Mouse (Mus musculus) monocyte, adult 5-6 weeks (primary cell): Measurements from ENCODE around the gene Ccdc171. TPM values are rescaled to one million over a fixed set of nuclear protein-coding genes. Genes with fewer than 3 reads are reported as not detected.
"Not testable (repeated sequence)": the region's sequence is repeated elsewhere in the genome, so short reads cannot be mapped to it uniquely, and the experiment has no call there.

Experiments
- ATAC-seq: fragments of 153-309, 156-312 bp; replicated peaks from 2 replicates; pipeline ENCODE4 v1.8.0; 2017; ENCODE audit warnings: mild to moderate bottlenecking; ENCODE audit not compliant: low TSS enrichment, insufficient number of reproducible peaks, severe bottlenecking, poor library complexity, low FRiP score
- total RNA-seq: library from RNA; stranded (forward); fragments of 200-1000, 200-491, 200-594 nt; gene quantifications from 3 replicates; pipeline ENCODE4 v1.2.3, GENCODE M21; 2017

The Ccdc171 gene
- total RNA-seq, 1 experiment from 2014 or later: 24.0 TPM

DNA sequence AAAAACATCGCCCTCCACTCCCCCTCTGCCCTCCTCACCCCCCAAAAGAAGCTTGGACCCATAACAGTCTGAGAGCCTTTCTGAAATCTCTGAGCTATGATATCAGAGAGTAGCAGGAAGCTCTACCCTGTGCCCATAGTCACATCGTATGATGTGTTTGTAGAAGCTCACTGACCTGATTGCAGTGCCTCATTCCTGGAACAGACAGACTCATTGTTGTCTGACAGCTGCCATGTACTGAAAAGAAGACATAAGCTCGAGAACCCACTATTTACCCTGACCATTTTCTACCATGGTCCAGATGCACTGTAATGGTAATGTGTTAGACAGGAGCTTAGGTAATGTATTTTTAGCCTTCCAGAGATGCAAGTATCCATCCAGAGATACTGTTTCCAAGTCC lies 85.8 kb downstream of the Ccdc171 start:
- no peak for ATAC-seq

DNA sequence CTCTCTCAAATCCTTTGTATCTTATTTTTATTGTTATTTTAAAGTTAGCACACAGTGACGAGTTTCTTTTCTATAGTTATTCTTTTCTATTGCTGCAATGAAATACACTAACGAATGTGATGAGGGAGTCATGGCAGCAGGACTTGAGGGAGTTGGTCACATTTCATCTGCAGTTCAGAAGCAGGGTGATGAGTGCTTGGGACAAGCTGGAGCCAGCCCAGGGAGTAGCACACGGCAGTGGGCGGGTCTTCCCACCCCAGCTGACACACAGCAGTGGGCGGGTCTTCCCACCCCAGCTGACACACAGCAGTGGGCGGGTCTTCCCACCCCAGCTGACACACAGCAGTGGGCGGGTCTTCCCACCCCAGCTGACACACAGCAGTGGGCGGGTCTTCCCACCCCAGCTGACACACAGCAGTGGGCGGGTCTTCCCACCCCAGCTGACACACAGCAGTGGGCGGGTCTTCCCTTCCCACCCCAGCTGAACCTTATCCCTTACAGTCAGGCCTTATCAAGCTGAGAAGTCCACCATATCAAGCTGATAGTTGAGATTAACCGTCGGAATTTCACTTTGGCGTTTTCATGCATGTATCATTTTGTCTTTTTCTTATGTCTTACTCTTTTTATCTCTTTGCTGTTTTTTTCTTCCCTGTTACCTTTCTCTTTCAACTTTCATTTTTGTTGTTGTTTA lies 97.8 kb downstream of the Ccdc171 start:
- not testable (repeated sequence) for ATAC-seq

DNA sequence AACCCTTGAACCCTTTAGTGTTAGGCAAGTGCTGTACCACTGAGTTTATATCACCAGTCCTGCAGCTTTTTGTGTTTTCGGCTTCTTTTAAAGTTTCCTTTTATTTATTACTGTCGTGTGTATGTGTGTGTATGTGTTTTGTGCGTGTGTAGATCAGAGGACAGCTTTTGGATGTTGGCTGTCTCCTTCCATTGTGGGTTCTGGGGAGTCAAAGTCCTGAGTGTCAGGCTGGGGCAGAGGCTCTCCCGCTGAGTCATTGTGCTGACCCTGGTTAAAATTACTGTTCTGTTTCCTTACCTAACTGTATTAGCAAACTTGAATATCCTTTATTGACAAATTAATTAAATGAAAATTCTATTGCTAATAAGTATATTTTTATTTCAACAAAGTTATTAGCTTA lies 98.4 kb downstream of the Ccdc171 start:
- no peak for ATAC-seq

DNA sequence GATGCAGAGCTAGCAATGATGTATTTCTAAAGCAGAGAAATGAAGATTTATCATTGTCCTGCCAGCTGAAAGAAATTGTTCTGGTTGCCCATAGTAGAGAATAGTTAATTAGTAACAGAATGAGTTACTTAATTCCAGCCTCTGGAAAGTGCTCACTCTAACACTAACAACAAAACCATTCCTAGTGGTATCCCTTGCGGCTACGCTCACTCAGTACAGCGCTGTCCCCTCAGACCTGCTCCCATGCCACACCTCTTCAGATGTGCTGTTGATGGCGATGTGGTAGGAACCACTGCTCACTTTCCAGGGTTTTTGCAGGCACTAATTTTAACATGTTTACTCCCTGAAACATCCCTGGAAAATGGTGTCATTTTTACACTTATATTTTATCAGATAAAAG lies 126.1 kb downstream of the Ccdc171 start:
- ATAC-seq: no peak

DNA sequence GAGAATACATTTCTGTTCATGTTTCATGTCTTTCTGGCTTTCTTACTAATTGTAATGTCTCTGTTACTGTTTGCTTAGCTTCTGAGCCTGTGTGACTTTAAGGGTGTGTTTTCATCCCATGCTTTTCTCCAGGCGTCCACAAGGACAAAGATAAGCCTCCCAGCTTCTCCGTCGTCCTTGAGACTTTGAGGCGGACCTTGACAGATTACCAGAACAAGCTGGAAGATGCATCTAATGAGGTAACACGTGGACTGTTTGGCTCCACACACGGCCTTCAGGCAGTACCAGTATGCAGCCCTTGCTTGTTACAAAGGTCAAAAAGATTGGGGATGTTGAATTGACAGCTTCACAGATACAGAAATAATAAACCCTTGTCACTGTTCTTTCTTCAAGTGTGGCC lies 130.1 kb downstream of the Ccdc171 start:
- ATAC-seq: no peak

DNA sequence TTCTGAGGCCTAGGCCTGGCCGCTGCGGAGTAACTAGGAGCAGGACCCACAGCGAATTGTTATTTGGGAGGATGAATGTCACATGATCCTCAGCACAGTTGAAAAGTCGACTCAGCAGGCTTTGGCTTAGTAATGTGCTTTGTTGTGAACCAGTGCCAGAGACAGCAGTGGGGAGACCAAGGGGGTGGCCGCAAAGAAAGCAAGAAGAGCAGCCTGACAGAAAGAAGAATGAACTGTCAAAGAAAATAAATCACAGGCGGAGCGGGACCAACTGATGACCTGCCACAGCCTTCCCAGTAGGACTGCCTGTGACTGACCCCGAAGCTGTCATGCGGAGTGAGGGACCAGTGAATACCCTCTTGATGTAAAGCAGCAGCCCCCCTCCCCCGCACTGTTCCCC lies 131.2 kb downstream of the Ccdc171 start:
- ATAC-seq: no peak

DNA sequence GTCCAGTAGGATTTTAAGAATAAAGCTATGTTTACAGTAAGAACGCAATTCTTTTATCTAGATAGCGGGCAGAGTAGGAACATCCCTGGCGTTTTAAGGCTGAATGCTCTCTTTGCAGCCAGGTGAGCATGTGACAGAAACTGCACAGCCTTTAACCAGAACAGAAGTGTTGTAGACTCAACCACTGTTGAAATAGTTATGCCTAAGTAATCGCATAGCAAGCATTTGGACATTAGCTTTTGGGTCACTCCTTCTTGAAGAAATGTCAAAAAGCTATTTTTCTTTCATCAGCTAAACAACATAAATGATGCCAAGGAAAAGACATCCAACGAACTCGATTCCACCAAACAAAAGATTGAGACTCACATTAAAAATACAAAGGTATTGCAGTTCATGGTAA lies 131.7 kb downstream of the Ccdc171 start:
- ATAC-seq: no peak

DNA sequence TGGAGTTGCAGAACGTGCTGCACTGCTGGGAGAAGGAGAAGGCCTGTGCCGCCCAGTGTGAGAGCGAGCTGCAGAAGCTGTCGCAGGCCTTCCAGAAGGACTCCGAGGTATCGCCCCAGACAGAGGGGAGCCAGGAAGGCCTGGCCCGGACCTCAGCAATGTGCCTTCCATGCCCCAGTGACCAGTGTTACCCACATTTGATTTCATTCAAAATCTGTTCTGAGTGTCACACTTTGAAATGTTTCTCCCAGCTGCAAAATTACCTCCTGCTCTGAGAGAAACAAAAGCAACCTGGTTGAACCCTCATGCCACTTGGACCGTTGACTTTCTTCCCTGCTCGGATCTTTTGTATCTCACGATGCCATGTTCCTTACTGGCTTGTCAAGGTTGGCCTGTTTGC lies 133.1 kb downstream of the Ccdc171 start:
- ATAC-seq: no peak

DNA sequence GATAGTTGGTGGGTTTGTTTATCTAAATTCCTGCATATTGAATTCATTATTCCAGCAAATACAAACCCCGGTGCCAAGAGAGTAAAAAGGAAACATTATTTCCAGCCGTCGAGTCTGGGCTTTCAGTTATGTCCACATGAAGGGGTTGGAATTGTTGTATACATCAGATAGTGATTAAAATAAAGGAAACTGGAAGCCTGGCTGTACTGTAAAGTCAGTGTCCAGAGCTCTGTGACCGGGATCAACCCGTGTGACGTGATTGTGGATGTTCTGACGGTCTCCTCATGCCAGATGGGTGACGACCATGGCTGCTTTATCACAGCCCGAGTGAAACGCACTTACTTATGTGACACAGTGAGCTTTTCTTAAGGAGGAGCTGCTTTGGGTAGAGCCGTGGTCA lies 134.1 kb downstream of the Ccdc171 start:
- ATAC-seq: no peak

DNA sequence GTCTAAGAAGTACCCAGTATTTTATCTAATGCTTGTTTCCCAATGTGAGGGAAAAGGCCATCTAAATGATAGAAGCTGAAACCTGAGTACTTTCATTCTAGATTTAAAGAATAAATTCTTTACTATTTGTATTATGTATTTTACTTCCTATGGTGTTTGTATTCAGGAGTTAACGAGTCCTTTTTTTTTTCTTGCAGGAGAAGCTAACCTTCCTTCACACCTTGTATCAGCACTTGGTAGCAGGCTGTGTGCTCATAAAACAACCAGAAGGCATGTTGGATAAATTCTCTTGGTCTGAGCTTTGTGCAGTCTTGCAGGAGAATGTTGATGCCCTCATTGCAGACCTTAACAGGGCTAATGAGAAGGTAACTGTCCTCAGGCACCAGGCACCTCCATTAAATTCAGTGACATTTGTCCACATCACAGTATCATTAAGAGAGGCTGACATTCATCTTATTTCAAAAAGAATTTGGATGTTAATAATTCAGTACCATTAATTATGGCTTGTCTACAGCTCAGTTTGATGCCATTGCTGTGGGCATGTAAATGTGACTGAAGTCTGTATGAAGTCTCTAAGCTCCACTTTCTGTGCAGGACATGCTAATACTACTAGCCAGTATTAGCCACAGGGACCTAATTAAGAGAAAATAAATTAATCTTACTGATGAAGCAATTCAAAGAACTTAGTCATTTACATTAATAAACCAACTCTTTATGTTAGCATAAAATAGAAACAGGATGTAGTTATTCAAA lies 136.3 kb downstream of the Ccdc171 start:
- ATAC-seq: no peak

DNA sequence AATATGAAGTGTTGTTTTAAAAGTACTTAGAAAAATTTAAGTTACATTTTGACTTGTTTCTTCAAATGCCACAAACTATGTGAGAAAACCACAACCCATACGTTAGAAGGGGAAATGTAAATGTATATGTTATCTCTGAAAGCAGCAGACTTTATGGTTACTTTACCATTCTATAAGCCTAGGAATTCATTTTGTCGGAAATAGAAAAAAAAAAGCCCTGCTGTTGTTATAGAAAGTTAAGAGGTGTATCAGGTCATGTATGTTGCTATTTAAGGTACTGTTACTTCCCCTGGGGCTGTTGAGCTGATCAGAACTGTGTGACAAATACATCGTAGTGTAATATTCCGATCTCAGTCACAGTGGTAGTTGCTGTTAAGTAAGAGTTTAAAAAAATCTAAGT lies 137.0 kb downstream of the Ccdc171 start:
- ATAC-seq: no peak

DNA sequence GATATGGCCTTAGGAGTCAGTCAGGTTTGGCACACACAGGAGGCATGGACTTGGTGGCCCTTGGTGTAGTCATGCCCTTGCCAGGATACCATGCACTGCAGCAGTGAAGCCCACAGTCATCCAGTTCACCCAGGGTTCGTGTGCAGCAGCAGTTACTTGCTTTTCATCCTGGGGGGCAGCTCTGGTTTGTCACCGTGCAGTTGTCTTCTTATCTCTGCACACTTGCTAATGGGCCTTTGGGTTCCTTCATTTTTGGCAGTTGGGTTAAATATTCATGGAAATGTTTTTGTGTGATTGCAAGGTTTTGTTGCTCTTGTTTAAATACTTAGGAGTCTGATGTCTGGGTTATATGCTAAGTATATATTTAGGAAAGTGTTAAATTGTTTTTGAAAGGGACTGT lies 144.2 kb downstream of the Ccdc171 start:
- no peak for ATAC-seq

DNA sequence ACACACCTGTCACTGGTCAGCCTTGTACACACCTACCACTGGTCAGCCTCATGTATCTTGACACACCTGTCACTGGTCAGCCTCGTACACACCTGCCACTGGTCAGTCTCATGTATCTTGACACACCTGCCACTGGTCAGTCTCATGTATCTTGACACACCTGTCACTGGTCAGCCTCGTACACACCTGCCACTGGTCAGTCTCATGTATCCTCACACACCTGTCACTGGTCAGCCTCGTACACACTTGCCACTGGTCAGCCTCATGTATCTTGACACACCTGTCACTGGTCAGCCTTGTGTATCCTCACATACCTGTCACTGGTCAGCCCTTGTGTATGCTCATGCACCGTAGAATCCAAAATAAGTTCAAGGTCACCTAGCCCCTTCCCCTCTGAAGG lies 150.0 kb downstream of the Ccdc171 start:
- ATAC-seq: not testable (repeated sequence)

DNA sequence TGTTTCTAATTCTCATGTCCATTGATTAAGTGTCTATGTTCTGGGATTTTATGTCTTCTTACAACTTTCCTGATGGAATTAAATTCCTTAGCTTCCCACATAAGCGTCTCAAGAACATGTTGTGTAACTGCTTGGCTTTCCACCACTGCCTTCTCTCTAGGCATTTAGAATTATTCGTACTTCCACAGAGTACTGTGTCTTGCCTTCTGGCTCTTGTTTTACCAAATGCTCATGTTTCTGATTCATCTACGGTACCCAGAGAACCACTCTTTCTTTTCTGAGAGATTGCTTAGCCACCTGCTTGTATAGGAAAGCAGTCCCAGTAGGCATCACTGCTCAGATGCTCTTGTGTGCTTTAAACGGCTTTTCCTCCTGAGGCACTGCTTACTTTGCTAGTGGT lies 151.1 kb downstream of the Ccdc171 start:
- no peak for ATAC-seq

DNA sequence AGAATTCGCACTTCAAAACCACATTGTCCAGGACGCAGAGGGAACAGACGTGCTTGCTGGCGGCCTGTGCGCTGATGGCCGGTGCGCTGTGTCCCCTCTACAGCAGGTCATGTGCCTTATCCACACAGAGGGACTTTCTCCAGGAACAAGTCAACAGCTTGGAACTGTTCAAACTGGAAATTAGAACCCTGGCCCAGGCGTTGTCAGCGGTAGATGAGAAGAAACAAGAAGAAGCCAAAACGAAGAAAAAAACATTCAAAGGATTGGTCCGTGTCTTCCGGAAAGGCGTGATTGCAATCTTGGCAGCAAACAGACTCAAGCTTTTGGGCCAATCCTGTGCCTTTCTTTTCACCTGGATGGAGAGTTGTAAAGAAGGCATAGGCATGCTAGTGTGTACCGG lies 155.7 kb downstream of the Ccdc171 start:
- ATAC-seq: no peak

DNA sequence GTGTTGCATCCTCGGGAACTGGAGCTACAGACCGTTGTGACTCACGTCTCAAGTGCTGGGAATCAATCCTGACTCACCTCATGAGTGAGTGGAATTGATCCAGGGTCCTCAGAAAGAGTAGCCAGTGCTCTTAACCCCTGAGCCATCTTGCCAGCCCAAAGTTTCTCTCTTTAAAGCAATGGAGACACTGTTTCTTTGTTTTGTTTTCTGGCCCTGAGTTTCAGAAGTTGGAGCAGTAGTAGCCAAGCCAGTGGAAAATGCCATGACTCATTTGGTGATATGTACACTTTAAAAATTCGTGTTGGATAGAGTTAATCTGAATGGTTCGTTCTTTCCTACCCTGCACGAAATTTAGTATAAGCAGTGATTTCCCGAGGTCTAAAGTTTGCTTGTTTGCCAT lies 157.5 kb downstream of the Ccdc171 start:
- ATAC-seq: no peak

DNA sequence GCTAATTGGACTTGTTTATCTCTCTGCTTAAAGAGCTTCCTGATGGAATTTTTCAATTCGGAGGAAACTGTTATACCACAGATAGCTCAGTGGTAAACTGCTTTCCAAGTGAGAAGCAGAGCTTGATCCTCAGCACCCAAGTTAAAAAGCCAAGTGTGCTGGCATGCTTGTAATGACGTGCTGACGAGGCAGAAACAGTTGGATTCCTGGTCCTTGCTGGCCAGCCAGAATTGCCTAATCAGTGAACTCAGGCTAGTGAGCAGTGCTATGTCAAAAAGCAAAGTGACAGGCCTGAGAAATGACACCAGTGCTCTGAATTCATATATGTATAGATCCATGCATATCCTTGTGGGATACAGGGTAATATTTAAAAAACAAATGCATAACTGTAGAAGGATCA lies 174.8 kb downstream of the Ccdc171 start:
- no peak for ATAC-seq

DNA sequence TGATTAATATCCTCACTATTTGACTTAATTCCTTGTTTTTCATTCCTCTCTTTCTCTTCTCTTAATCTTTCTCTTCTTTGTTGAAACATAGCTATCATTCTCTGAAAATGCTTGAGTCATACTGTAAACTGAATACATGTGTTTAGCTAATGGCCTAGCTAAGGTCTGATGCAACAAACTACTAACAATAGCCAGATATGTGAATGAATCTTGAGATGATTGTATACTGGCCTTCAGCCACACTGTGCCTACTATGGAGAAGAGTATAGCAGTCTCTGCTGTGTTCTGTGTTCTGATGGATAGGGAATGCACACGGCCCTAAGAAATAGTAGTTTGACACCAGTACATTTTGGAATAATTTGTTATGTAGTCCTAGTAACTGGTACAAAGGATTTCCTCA lies 191.7 kb downstream of the Ccdc171 start:
- no peak for ATAC-seq

DNA sequence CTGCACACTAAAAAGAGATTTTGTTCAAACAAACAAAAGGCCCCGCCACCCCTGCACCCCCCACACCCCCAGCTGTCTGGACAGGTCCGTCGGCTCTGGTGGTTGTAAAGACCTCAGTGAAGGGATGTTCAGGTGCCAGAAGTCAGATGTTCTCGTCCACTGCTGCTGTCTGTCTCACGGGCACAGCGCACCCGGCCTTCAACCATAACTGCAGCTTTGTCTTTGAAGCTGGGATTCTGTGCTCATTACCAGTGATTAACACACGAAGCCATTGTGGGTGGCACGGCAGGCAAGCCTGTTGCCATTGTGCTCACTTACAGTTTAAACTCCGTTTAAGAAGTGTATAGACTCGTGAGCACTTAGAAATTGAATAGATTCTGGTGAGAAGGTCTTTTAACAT lies 194.5 kb downstream of the Ccdc171 start:
- no peak for ATAC-seq

DNA sequence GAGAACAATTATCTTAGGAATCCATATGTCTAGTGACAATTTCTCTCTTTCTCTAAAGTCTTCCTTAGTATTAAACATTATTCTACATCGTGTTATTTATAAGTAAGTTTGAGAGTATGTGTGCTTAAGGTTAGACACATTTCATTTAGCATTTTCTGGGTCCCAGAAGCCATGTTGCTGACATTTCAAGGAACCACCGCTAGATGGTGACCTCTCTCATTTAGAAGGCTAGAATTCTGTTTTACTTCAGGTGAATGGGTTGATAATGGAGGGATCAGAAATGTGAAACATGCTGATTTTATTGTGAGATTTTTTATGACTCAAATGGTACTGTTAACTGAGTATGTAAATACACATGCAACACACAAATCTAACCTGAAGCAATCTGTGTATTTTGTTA lies 199.8 kb downstream of the Ccdc171 start:
- no peak for ATAC-seq
